Mouse (Mus musculus) neural tube, embryonic 15.5 days (tissue): Measurements from ENCODE around the gene 4930415O20Rik. TPM values are rescaled to one million over a fixed set of nuclear protein-coding genes. Genes with fewer than 3 reads are reported as not detected.
A peak's percentile ranks its signal among the peaks of the same experiment; 100 is the strongest.

Experiments
- ATAC-seq: fragments of 200-750 bp; cut with Nextera tagmentation; 2 replicates; pipeline ENCODE4 v1.8.0; 2017; ENCODE audit warnings: mild to moderate bottlenecking, moderate TSS enrichment, moderate library complexity; ENCODE audit not compliant: low FRiP score
- H3K27ac ChIP-seq: fragments of 300-500 bp; sonication (generic); replicated peaks from 2 replicates; pipeline ENCODE4 v1.5.1; 2015; ENCODE audit warnings: mild to moderate bottlenecking, inconsistent platforms
- H3K27me3 ChIP-seq: fragments of 300-500 bp; sonication (generic); replicated peaks from 2 replicates; pipeline ENCODE4 v1.6.1; 2015; ENCODE audit warnings: inconsistent platforms
- H3K36me3 ChIP-seq: fragments of 300-500 bp; sonication (generic); 2 replicates; pipeline ENCODE4 v1.6.1; 2015; ENCODE audit warnings: inconsistent platforms
- H3K4me1 ChIP-seq: fragments of 300-500 bp; sonication (generic); 2 replicates; pipeline ENCODE4 v1.6.1; 2015; ENCODE audit warnings: inconsistent platforms
- H3K4me2 ChIP-seq: fragments of 300-500 bp; sonication (generic); 2 replicates; pipeline ENCODE4 v1.6.1; 2015; ENCODE audit warnings: inconsistent platforms, mild to moderate bottlenecking, moderate library complexity
- H3K4me3 ChIP-seq: fragments of 300-500 bp; sonication (generic); replicated peaks from 2 replicates; pipeline ENCODE4 v1.5.1; 2015; ENCODE audit warnings: mild to moderate bottlenecking, inconsistent platforms
- H3K9ac ChIP-seq: fragments of 300-500 bp; sonication (generic); replicated peaks from 2 replicates; pipeline ENCODE4 v1.6.1; 2015; ENCODE audit warnings: mild to moderate bottlenecking, inconsistent platforms
- H3K9me3 ChIP-seq: fragments of 300-500 bp; sonication (generic); replicated peaks from 2 replicates; pipeline ENCODE4 v1.6.1; 2016; ENCODE audit warnings: inconsistent platforms
- WGBS: fragments of 180-500 bp; shearing (Covaris S2); methylation state at CpG from one replicate; pipeline ENCODE4 v1.1.7; 2015; ENCODE audit warnings: mixed read lengths; 5-methylcytosine and 5-hydroxymethylcytosine counted together
- polyA plus RNA-seq: library from polyadenylated mRNA; unstranded; fragments of >200 nt; fragmentation: Nextera tagmentation; extraction: Ambion mirVana; gene quantifications from 2 replicates; pipeline ENCODE4 v1.2.1, GENCODE M21; 2015

4930415O20Rik gene
- polyA plus RNA-seq, 1 experiment from 2014 or later, result not detected

GRCm38 (mm10) chr15:98595049-98595448 is 24.2 kb downstream of the 4930415O20Rik start:
- H3K9ac ChIP-seq, result no peak overlapping the region
- ATAC-seq, result no peak
- 0 out of 2 replicates have a peak, but pooled peaks cover 2% of the 10 kb centered on the region for H3K4me1 ChIP-seq
- no peak overlapping the region for H3K4me2 ChIP-seq
- H3K9me3 ChIP-seq, result no peaks in the 10 kb centered on the region
- 92% methylated on average over 5 of the region's 5 CpGs for WGBS
- H3K36me3 ChIP-seq, result peaks cover 87% of the 10 kb centered on the region
- H3K27me3 ChIP-seq, result no peaks in the 10 kb centered on the region
- no peak overlapping the region for H3K4me3 ChIP-seq
- no peak overlapping the region for H3K27ac ChIP-seq

GRCm38 (mm10) chr15:98596609-98597008 is 25.8 kb downstream of the 4930415O20Rik start:
- Histone ChIP-seq H3K4me3 (no peak overlapping the region), H3K27me3 (no peaks in the 10 kb centered on the region), H3K4me1 (0 out of 2 replicates have a peak, but pooled peaks cover 4% of the 10 kb centered on the region), H3K9ac (no peak overlapping the region), H3K27ac (no peak overlapping the region), H3K36me3 (peaks cover 80% of the 10 kb centered on the region), H3K4me2 (no peak overlapping the region), H3K9me3 (no peaks in the 10 kb centered on the region)
- 95% methylated on average over 14 of the region's 14 CpGs for WGBS
- ATAC-seq, result no peak

GRCm38 (mm10) chr15:98600036-98600709 is 29.4 kb downstream of the 4930415O20Rik start:
- ATAC-seq, result no peak
- Histone ChIP-seq H3K9ac (no peak overlapping the region), H3K36me3 (peaks cover 59% of the 10 kb centered on the region), H3K27ac (no peak overlapping the region), H3K4me2 (no peak overlapping the region), H3K4me1 (peaks cover 25% of the 10 kb centered on the region), H3K4me3 (no peak overlapping the region), H3K27me3 (no peaks in the 10 kb centered on the region), H3K9me3 (no peaks in the 10 kb centered on the region)
- 81% methylated on average over 12 of the region's 12 CpGs for WGBS

GRCm38 (mm10) chr15:98601832-98602190 is 31.0 kb downstream of the 4930415O20Rik start:
- ATAC-seq, result no peak
- H3K27me3 ChIP-seq, result no peaks in the 10 kb centered on the region
- H3K4me3 ChIP-seq, result no peak overlapping the region
- no peaks in the 10 kb centered on the region for H3K9me3 ChIP-seq
- 81% methylated on average over 7 of the region's 7 CpGs for WGBS
- no peak overlapping the region for H3K27ac ChIP-seq
- no peak overlapping the region for H3K9ac ChIP-seq
- H3K36me3 ChIP-seq, result peaks cover 43% of the 10 kb centered on the region
- H3K4me2 ChIP-seq, result peak overlapping the region; percentile 37
- H3K4me1 ChIP-seq, result peaks cover 35% of the 10 kb centered on the region

GRCm38 (mm10) chr15:98602191-98602881 is 31.5 kb downstream of the 4930415O20Rik start:
- Histone ChIP-seq H3K4me2 (peak overlapping the region; percentile 37), H3K9ac (peak overlapping the region; percentile 36), H3K27ac (no peak overlapping the region; the same call in 1 of the 2 replicates), H3K4me3 (no peak overlapping the region), H3K9me3 (no peaks in the 10 kb centered on the region), H3K4me1 (peaks cover 40% of the 10 kb centered on the region), H3K36me3 (peaks cover 39% of the 10 kb centered on the region), H3K27me3 (no peaks in the 10 kb centered on the region)
- no peak for ATAC-seq
- WGBS, result 68% methylated on average over 13 of the region's 13 CpGs

- no peak for ATAC-seq
- Histone ChIP-seq H3K4me3 (no peak overlapping the region), H3K9ac (peak overlapping the region; percentile 36; the same call in 1 of the 2 replicates), H3K27ac (no peak overlapping the region), H3K27me3 (no peaks in the 10 kb centered on the region), H3K9me3 (no peaks in the 10 kb centered on the region), H3K4me1 (peaks cover 47% of the 10 kb centered on the region), H3K36me3 (peaks cover 33% of the 10 kb centered on the region), H3K4me2 (peak overlapping the region; percentile 37; the same call in 1 of the 2 replicates)
- WGBS, result 45% methylated on average over 4 of the region's 4 CpGs
These were observed 32.2 kb downstream of the 4930415O20Rik start for GRCm38 (mm10) chr15:98602921-98603458.

GRCm38 (mm10) chr15:98604041-98604575 is 33.3 kb downstream of the 4930415O20Rik start:
- Histone ChIP-seq H3K4me2 (no peak overlapping the region), H3K27ac (no peak overlapping the region), H3K4me1 (peaks cover 55% of the 10 kb centered on the region), H3K4me3 (no peak overlapping the region), H3K9ac (no peak overlapping the region), H3K9me3 (no peaks in the 10 kb centered on the region), H3K27me3 (no peaks in the 10 kb centered on the region), H3K36me3 (peaks cover 24% of the 10 kb centered on the region; the same call in 1 of the 2 replicates)
- WGBS, result 95% methylated on average over 24 of the region's 24 CpGs
- ATAC-seq, result no peak

- Histone ChIP-seq H3K27ac (no peak overlapping the region), H3K9me3 (no peaks in the 10 kb centered on the region), H3K4me2 (no peak overlapping the region), H3K4me1 (peaks cover 61% of the 10 kb centered on the region), H3K36me3 (peaks cover 19% of the 10 kb centered on the region; the same call in 1 of the 2 replicates), H3K4me3 (no peak overlapping the region), H3K9ac (no peak overlapping the region), H3K27me3 (no peaks in the 10 kb centered on the region)
- no peak for ATAC-seq
- 87% methylated on average over 12 of the region's 12 CpGs for WGBS
These were observed 35.3 kb downstream of the 4930415O20Rik start for GRCm38 (mm10) chr15:98606051-98606536.

GRCm38 (mm10) chr15:98606739-98607138 is 35.9 kb downstream of the 4930415O20Rik start:
- Histone ChIP-seq H3K36me3 (peaks cover 13% of the 10 kb centered on the region; the same call in 1 of the 2 replicates), H3K9me3 (no peaks in the 10 kb centered on the region), H3K4me1 (peaks cover 61% of the 10 kb centered on the region), H3K9ac (no peak overlapping the region), H3K27me3 (no peaks in the 10 kb centered on the region), H3K4me3 (no peak overlapping the region), H3K4me2 (peak overlapping the region; percentile 92; the same call in 1 of the 2 replicates), H3K27ac (no peak overlapping the region)
- ATAC-seq, result no peak
- 76% methylated on average over 9 of the region's 9 CpGs for WGBS

- Histone ChIP-seq H3K27me3 (no peaks in the 10 kb centered on the region), H3K9me3 (no peaks in the 10 kb centered on the region), H3K4me3 (peak overlapping the region; percentile 80), H3K4me2 (peak overlapping the region; percentile 92), H3K27ac (no peak overlapping the region), H3K9ac (peak overlapping the region; percentile 78), H3K4me1 (peaks cover 53% of the 10 kb centered on the region), H3K36me3 (peaks cover 13% of the 10 kb centered on the region; the same call in 1 of the 2 replicates)
- no peak for ATAC-seq
- 9% methylated on average over 4 of the region's 4 CpGs for WGBS
These were observed 36.8 kb downstream of the 4930415O20Rik start for GRCm38 (mm10) chr15:98607557-98607956.

GRCm38 (mm10) chr15:98608058-98608783 is 37.4 kb downstream of the 4930415O20Rik start:
- Histone ChIP-seq H3K4me3 (peak overlapping the region; percentile 80), H3K27ac (peak overlapping the region; percentile 87; the same call in 1 of the 2 replicates), H3K36me3 (peaks cover 13% of the 10 kb centered on the region; the same call in 1 of the 2 replicates), H3K9ac (peak overlapping the region; percentile 78), H3K9me3 (no peaks in the 10 kb centered on the region), H3K4me2 (peak overlapping the region; percentile 92), H3K4me1 (peaks cover 47% of the 10 kb centered on the region), H3K27me3 (no peaks in the 10 kb centered on the region)
- WGBS, result 15% methylated on average over 9 of the region's 10 CpGs
- ATAC-seq, result no peak
